Mouse (Mus musculus) effector memory CD4-positive, alpha-beta T cell, adult 7 months (primary cell): ENCODE results near the gene Trim29. TPM values are rescaled to one million over a fixed set of nuclear protein-coding genes. Genes with fewer than 3 reads are reported as not detected.

Experiments used
- polyA plus RNA-seq: library from polyadenylated mRNA; unstranded; fragments of 100-300 nt; shearing (Covaris generic); gene quantifications from one replicate; pipeline ENCODE4 v1.2.1, GENCODE M21; 2017

Gene Trim29
- not detected for polyA plus RNA-seq

GRCm38 (mm10) chr9:43310538-43310937 lies at the start of gene Trim29:
Trim29 (plus strand) TSS chr9:43310848.

Other genes starting within 250 kb of the Trim29 start
- 9.7 TPM for gene Arhgef12, start 203.6 kb upstream of the Trim29 start, polyA plus RNA-seq
- 0.27 TPM for gene Tmem136, start 194.3 kb upstream of the Trim29 start, polyA plus RNA-seq
- gene Pou2f3, start 100.5 kb upstream of the Trim29 start, polyA plus RNA-seq: not detected
- gene Oaf, start 70.9 kb upstream of the Trim29 start, polyA plus RNA-seq: not detected